Mouse (Mus musculus) CH12.LX (cell line): ENCODE results near the gene Robo1.

Experiments used
- CHD1 ChIP-seq: IDR thresholded peaks from 2 replicates; pipeline ENCODE4 v1.6.1; 2012; ENCODE audit warnings: low read depth, low read length, improper control_type of control experiment, inconsistent platforms
- CHD2 ChIP-seq: IDR thresholded peaks from 2 replicates; pipeline ENCODE4 v1.6.1; 2011; ENCODE audit warnings: low read length, improper control_type of control experiment
- CTCF ChIP-seq, 2 experiments: IDR thresholded peaks in 1 of 2; conservative IDR thresholded peaks in 1 of 2; 2 replicates each; pipeline ENCODE4 v1.5.1; 2011 to 2012; ENCODE audit warnings: low read depth in 2 of 2, low read length in 2 of 2, improper control_type of control experiment in 1 of 2, inconsistent platforms in 1 of 2, mild to moderate bottlenecking in 1 of 2, moderate library complexity in 1 of 2
- EP300 ChIP-seq: IDR thresholded peaks from 2 replicates; pipeline ENCODE4 v1.6.1; 2011; ENCODE audit warnings: low read length, improper control_type of control experiment
- JUND ChIP-seq: conservative IDR thresholded peaks from 2 replicates; pipeline ENCODE4 v1.6.1; 2011; ENCODE audit warnings: low read depth, low read length, improper control_type of control experiment
- MAX ChIP-seq: IDR thresholded peaks from 2 replicates; pipeline ENCODE4 v1.6.1; 2011; ENCODE audit warnings: low read length, improper control_type of control experiment
- MAZ ChIP-seq: IDR thresholded peaks from 2 replicates; pipeline ENCODE4 v1.6.1; 2012; ENCODE audit warnings: low read depth, mild to moderate bottlenecking, inconsistent platforms, low read length, improper control_type of control experiment, moderate library complexity
- POLR2A ChIP-seq: IDR thresholded peaks from 2 replicates; pipeline ENCODE4 v1.6.1; 2011; ENCODE audit warnings: low read depth, mild to moderate bottlenecking, improper control_type of control experiment, low read length
- SIN3A ChIP-seq: IDR thresholded peaks from 2 replicates; pipeline ENCODE4 v1.6.1; 2012; ENCODE audit warnings: low read length, improper control_type of control experiment, inconsistent platforms
- ZKSCAN1 ChIP-seq: IDR thresholded peaks from 2 replicates; pipeline ENCODE4 v1.6.1; 2012; ENCODE audit warnings: low read depth, inconsistent platforms, low read length, improper control_type of control experiment, borderline replicate concordance

- TF ChIP-seq EP300 (no peak), POLR2A (no peak), CTCF (conservative IDR thresholded peaks at IDR 0.05 in 1 of 2, IDR thresholded peaks at IDR 0.05 in 1 of 2; ENCODE audit: low read depth in 2 of 2, low read length in 2 of 2) (no peak), ZKSCAN1 (no peak), MAX (no peak), CHD2 (no peak), JUND (no peak), MAZ (no peak), CHD1 (no peak), SIN3A (no peak)
Observed at GRCm38 (mm10) chr16:72993594-72993993, 685.5 kb downstream of the Robo1 start.
